Mouse (Mus musculus) brain, embryonic 14.5 days (tissue): ENCODE measurements around the gene Ptprr. TPM values are rescaled to one million over a fixed set of nuclear protein-coding genes. Genes with fewer than 3 reads are reported as not detected.

Experiments
- DNase-seq: peaks from one replicate; pipeline ENCODE4 v3.0.0-alpha.2; 2011; ENCODE audit warnings: low read depth
- CTCF ChIP-seq: fragments of 200-500 bp; IDR thresholded peaks from 2 replicates; pipeline ENCODE4 v1.5.1; 2012; ENCODE audit warnings: inconsistent platforms, mild to moderate bottlenecking, moderate library complexity, borderline replicate concordance; ENCODE audit not compliant: insufficient read depth, insufficient read length; ENCODE audit errors: extremely low read depth
- POLR2A ChIP-seq: fragments of 200-500 bp; IDR thresholded peaks from 2 replicates; pipeline ENCODE4 v1.6.1; 2012; ENCODE audit warnings: mild to moderate bottlenecking, inconsistent platforms, borderline replicate concordance; ENCODE audit not compliant: poor library complexity, insufficient read depth, insufficient read length, severe bottlenecking; ENCODE audit errors: extremely low read depth
- polyA plus RNA-seq: library from polyadenylated mRNA; depleted of rRNA; stranded (reverse); fragments of >200 nt; gene quantifications from 2 replicates; pipeline ENCODE4 v1.2.3, GENCODE M21; 2012

Gene Ptprr
- polyA plus RNA-seq, 1 experiment, result 9.2 TPM

DNA sequence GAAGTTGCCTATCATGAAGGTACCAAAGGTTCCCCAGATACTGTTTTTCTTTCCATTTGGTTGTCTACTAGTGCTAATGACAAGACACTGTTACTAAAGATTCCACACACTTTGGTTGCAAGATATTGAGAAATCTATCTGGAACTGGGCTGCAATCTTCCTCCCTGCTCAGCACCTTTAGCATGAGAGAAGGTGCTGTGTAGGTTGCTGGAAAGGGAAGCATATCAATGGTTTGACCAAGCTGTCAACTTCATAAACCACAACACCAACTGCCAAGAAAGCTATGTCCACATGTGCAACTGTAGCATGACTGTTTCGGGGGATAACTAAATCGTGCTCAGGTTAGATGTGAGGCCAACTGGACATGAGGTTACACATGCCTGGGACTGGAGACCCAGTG, 103.5 kb downstream of the Ptprr start:
- no peak for DNase-seq
- TF ChIP-seq POLR2A (no peak), CTCF (no peak)

DNA sequence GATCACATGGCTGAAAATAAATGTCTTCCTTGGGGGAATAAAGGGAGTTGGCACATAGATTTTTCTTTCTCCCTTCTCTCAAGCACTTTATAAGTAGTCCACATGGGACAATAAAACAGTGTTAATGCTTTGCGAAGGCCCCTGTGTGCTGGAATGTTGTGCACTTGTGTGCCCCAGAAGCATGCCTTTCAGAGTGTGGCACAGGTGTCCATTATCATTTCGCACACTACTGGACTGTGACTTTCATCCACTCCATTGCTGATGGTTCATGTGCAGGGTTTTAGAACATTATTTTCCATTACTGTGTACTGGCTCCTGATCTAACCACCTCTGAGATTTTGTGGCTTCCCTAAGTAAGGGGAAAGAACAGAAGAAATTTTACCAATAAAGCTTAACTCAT, 105.8 kb downstream of the Ptprr start:
- DNase-seq, result no peak
- TF ChIP-seq CTCF (no peak), POLR2A (no peak)

DNA sequence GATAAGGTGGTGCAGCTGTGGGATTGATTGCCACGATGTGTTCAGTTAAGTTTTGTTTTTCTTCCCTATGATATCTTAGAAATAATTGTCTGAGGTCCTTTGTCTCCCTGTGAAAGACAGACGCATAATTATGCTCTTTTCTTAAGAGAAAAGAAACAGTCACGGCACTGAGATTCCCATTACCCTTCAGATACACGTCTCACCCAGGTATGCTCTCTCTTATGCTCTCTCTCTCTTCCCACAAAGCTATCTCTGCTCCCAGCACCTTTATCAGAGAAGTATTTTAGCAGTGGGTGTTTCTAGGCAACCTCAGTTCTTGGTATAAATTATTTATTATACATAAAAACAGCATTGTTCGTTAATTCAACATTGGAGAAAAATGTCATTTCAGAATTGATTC, 107.4 kb downstream of the Ptprr start:
- no peak for DNase-seq
- TF ChIP-seq CTCF (no peak), POLR2A (no peak)

DNA sequence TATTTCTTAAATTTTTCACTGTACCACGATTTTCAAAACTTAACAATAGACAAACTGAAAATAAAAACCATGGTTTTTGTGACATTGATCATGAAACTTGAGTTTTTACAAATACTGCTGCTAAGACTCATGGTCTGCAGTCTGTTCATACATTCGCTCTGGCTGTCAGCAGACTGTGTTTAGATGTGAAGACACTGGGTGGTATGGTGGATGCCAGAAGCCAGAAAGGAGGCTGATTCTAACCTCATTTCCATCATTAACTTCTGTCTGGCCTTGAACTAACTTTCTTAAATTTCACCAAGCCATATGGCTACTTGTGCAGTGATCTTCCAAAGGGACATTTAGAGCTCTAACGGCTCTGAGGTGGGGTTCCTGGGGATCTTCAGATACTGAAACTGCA, 112.4 kb downstream of the Ptprr start:
- DNase-seq, result no peak

DNA sequence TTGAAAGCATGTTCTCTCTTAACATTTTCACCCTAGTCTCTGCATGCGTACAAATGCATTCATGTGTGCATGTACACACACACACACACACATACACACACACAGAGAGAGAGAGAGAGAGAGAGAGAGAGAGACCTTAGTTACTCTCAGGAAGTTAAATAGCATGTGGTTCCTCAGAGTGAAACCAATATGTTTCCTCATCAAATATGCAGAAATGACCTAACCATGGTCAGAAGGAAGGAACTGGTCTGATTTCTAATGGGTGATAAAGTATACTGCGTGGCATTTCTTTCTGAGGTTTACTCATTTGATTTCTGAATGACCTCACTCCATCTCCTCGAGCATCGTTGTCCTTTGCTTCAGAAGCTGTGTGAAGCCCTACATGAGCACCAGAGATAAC, 113.2 kb downstream of the Ptprr start:
- no peak for DNase-seq
- no peak for TF ChIP-seq POLR2A
- TF ChIP-seq CTCF, result no peak

More for the DNA sequence above, 112.4 kb downstream of the Ptprr start:
- TF ChIP-seq CTCF (no peak), POLR2A (no peak)

DNA sequence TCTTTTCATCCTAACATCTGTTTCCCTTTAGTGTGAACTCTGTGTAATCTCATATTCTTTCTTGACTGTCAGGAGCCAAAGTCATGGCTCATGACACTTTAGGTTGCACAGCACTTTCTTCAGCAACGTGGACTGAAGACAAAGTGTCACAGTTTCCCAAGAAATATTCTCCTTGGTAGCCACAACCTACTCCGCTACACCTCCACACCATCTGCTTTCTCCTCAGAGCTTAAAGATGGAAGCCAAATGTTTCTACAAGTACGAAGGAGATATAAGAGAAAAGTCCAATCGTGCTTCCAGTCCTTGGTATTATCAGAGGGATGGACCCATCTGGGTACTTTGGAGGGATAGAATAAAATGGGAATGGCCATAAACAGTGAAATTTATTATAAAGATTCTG, 114.2 kb downstream of the Ptprr start:
- TF ChIP-seq POLR2A (no peak), CTCF (no peak)
- no peak for DNase-seq

DNA sequence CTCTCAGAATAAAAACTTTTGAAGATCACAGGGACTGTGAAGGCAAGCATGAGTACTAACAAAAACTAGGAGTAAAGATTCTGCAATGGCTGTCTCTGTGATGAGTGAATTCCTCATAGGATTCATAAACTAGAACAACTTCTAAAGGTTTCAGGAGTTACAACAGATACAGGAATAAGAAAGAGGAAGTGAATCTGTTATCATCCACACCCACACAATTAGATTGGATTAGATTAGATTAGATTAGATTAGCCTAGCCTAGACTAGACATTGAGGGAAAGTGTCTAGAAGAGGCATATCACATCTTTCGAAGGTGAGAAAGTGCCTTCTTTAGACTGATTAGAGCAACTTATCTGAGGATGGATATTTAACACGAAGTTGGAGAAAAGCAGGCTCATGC, 117.2 kb downstream of the Ptprr start:
- DNase-seq, result no peak
- TF ChIP-seq CTCF (no peak), POLR2A (no peak)

DNA sequence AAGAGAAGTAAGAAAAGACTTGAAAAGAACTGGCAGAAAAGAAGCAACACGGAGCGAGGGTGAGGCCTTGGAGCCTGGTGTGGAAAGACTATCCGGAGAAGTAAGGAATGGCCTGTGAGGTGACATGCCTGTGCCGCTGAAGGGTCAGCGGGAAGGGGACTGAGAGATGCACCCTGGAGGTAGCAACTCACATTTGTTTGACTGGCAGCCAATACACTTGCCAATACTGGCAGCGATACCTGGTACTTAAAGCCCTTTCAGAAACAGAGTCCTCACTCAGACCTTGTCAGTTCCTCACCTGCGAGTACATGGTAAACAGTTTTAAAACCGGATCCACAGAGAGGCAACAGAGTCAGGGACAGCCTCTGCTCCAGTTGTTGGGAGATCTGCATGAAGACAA, 122.2 kb downstream of the Ptprr start:
- TF ChIP-seq CTCF, result no peak

DNA sequence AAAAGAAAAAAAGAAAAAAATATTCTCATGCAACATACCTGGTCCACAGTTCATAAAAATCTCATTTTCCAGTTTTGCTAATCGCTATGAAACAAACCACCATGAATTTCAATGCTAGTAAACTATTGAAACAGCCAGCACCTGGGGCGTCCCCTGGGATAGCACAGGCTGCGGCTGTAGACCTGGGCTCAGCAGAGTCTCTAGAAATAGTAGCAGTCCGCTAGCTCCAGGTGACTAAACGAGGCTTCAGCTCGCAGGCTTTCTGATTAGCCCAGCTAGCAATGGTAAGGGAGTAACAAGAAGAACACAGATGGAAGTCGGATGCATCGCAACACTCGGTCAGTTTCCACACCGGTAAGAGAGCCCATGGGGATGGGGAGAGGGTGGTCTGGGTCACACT, 125.7 kb downstream of the Ptprr start:
- TF ChIP-seq CTCF (no peak), POLR2A (no peak)
- DNase-seq, result no peak

More for the DNA sequence above, 122.2 kb downstream of the Ptprr start:
- DNase-seq, result no peak

DNA sequence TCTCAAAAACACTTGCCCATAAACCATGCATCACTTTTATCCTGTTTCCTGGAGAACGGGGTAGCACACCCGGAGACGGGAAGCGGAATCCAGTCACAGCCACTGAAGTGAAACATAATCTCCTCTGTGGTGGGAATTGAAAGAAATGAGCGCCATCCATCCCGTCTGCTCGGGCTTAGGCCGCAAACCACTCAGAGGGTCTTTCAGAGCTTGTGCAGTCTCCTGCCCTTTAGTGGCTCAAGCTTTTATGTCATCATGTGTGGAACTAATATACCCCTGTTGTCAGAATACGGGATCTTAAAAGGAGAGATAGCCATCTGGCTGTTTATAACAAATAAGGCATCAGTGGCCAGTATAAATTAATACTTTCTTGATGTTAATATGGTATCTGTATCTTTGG, 128.1 kb downstream of the Ptprr start:
- peak; percentile 49 for DNase-seq
- TF ChIP-seq POLR2A (no peak), CTCF (no peak)

DNA sequence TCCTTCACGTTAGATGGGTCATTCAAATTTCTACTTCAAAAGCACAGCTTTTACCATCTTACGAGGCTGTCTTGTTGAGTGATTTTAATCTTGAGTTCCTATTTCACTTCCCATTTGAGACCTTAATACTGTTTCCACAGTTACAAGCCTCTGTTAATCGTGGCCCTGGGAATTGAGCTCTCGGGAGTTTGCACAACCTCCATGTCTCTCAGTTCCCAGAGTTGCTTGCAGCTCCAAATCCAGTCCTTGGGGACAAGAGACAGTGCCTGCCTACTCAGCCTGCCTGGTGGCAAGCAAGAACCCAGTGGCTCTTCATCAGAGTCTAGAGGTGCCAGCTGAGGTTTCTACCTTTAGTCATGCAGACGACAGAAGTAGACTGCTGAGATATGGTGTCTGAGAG, 136.7 kb downstream of the Ptprr start:
- DNase-seq, result no peak
- no peak for TF ChIP-seq CTCF
- TF ChIP-seq POLR2A, result no peak

DNA sequence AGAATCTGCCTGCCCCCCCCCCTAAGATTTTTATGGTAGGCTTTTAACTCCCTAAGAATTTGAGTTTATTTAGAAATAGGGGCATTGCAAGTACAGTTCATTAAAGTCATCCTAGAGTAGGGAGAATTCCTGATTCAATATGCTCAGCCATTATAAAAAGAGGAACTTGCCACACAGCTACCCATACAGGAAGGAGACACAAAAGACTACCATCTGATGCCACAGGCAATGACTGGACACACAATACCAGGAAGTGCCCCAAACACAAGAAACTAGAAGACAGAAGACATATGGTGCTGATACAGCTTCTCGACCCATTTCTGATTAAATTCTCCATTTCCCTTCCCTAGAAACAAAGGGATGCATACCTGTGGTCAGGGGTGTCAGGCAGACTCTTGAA, 138.7 kb downstream of the Ptprr start:
- TF ChIP-seq CTCF, result no peak
- TF ChIP-seq POLR2A, result no peak
- DNase-seq, result no peak

DNA sequence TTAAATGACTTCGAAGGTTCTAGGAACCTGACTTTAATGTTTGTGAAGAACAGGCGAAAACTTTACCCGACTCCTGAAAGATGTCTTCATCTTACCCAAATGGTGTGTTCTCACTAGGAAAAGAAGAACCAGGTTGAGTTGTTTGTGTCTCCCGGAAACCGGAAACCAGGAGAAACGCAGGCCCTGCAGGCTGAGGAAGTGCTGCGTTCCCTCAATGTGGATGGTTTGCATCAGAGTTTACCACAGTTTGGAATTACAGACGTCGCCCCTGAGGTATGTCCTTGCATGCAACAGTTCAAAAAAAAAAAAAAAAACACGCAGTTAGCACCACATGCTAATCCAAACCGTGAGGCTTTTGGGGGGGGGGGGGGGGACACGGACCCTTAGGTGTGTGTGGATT, 144.3 kb downstream of the Ptprr start:
- TF ChIP-seq CTCF, result no peak
- no peak for TF ChIP-seq POLR2A
- DNase-seq, result no peak
